Mouse (Mus musculus) right cerebral cortex, adult 18-20 months (tissue): ENCODE measurements around the gene Tceanc2.

ENCODE experiments used
- DNase-seq: peaks from one replicate; pipeline ENCODE4 v3.0.0; 2022; ENCODE audit warnings: mixed read lengths

The Tceanc2 gene

GRCm38 (mm10) chr4:107178830-107179490, at the start of gene Tceanc2:
Tceanc2 (minus strand) TSS chr4:107179116.
- peak; percentile 55 for DNase-seq

- no peak for DNase-seq
These were observed 47.4 kb upstream of the Tceanc2 start for GRCm38 (mm10) chr4:107226313-107226712.

DNA sequence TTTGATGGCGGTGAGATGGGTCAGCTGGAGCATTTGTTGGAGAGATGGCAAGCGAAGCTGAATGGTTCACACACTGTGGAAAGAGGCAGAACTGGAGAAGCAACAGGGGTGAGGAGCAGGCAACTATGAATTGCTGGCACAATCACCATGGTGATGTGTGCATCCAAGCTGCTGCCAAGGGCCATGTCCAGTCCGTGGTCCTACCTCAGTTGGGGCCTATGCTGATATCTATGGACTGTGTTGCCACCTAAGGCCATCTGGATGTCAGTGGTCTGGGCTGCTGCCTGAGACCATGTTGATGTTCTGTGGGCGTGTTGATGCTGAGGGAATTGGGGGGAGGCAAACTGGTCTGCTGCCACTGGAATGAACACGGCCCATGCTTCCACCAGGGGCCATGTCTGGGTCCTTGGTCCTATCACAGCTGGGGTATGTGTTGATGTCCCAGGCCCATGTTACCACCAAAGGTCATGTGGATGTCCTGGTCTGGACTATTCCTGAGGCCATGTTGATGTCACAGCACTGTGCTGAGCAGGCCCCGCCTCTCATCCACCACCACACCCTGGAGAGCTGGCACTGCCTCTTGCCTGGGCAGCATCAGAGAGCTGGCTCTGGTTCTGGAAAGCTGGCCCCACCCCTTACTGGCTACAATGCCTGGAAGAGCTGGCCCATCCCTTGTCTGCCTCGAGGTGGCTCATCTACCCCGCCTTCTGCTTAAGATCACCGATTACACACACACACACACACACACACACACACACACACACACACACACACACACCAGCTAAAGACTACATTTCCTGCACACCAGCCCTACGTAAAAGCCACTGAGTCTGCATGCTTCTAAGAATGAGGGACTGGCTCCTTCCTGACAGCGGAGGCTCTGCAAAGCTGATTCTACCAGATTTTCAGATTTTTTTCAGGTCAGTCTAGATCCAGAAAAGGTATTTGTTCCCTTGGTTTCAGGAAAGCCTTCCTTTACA, 44.6 kb upstream of the Tceanc2 start:
- no peak for DNase-seq

DNA sequence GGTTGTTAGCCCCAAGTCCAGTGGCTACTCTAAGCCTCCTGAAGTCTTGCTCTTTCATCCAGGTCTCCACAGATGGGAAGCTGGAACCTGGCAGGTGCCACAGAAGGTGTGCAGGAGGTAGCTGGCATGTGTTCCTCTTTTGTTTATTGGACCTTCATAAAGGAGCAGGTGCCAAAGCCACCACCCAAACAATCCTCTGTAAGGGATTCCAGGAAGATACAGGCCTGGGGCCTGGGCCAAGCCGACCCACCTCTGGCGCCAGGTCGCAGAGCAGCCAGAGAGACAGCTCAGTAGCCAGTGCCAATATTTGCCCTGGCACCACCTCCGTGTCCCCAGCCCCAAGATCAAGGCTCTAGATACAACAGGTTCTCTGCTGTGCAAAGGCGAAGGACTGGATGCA, 42.6 kb upstream of the Tceanc2 start:
- no peak for DNase-seq

- no peak for DNase-seq
These were observed 38.7 kb upstream of the Tceanc2 start for GRCm38 (mm10) chr4:107217574-107217973.

DNA sequence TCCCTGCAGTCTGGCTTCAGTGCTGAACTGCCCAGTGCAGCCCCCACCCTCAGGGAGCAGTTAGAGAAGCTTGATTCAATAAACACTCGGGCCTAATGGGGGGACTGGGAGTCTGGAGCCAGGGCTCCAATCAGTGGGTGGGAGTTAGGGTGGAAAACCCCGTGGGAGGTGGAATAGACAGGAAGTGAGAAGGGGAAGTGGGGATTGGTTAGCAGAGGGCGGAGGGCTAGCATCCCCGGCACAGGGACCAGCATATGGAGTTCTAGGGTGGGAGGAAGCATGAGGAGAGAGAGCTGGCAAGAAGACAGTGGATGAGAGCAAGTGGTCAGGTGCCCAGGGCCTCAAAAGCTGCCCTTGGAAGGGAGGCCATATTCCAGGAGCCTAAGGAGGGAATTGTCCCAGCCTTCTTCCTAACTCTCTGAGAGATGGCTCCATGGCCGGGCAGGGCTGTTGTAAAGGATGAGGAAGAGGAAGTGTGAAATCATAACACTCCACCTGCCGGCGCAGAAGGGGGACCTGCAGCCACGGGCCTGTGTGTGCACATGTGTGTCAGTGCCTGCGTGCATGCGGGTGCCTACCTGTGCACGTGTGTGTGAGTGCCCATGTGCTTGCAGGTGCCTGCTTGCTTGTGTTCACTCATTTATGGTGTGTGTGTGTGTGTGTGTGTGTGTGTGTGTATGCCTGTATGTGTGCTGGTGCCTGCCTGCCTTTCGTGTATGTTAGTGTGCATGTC, 34.5 kb upstream of the Tceanc2 start:
- DNase-seq, result no peak

DNA sequence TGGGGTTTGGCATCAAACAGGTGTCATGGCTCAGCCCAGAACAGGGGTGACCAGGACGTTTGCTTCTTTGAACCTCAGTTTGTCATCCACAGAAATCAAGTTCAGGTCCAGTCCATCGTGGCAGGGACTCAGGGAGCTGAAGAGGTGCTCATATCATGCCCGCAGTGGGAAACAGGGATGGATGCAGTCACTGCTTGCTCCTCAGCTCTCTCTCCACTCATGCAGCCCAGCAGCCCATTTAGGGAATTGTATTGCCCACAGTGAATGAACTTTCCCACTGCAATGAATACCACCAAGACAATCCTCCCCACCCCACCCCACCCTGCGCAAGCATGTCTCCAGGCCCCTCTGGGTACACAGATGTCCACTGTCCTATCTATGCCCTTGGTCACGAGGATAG, 33.0 kb upstream of the Tceanc2 start:
- DNase-seq, result no peak

DNA sequence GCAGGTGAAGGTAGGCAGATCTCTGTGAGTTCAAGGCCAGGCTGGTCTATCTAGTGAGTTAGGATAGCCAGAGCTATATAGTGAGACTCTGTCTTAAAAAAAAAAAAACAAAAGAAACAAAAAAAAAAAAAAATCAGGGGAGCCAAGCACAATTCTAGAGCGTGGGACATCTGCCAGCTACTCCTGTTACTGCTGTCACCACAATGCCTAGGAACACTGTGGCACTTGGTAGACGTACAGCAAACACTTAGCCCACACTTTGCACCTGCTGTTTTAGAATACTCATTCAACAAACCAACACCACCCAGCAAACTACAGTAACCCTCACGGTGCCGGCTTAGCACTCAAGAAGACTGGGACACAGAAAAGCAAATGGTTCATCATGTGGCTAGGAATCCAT, 32.5 kb upstream of the Tceanc2 start:
- peak; percentile 26 for DNase-seq

DNA sequence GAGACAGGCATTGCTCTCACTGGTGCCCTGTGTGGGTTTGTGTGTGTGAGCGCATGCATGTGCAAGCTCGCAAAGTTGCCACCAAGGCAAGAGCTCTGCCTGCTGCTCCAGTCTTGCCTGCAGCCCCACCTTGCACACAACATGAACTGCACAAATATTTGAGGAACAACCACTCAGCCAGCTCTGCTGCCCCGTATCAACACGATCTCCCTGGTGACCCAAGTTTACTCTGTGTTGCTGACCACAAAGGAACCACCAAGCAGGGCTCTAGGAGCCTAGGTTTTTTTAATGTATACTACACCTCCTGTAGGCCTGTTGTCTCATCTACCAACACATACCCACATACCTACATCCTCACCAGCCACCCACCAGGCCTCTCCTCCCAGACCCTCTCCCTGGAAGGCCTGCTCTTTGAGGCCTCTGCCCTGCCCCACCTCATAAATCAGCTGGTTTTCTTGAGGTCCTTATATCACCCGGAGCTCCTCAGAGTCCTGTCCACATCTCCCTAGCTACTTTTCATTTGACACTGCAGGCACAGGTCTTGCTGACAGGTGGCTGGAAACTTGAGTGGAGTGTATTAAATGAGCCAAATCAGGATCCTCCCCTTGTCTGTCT, 31.7 kb upstream of the Tceanc2 start:
- no peak for DNase-seq

DNA sequence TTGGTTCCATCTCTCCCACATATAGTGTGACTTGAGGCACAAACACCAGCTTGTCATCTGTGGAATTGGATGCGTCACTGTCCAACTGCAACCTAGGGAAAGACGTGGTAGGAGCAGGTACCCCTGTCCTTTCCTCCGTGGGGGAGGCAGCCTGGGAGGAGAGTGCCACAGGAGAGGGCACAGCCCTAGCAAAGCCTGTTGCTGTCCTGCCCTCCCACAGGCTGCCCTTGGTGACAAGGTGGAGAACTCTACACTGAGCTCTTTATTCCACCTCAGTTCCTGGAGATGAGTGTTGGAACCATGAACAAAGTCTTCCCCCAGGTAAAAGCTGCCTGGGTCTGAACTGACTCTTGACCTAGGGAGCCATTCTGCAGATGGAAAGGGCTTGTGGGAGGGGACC, 30.0 kb upstream of the Tceanc2 start, which contains the start of gene Ldlrad1:
Ldlrad1 (plus strand) TSS at position 301 of the 400 bp plus-strand sequence.
- DNase-seq, result no peak

GRCm38 (mm10) chr4:107207016-107207415, 28.1 kb upstream of the Tceanc2 start:
- no peak for DNase-seq

DNA sequence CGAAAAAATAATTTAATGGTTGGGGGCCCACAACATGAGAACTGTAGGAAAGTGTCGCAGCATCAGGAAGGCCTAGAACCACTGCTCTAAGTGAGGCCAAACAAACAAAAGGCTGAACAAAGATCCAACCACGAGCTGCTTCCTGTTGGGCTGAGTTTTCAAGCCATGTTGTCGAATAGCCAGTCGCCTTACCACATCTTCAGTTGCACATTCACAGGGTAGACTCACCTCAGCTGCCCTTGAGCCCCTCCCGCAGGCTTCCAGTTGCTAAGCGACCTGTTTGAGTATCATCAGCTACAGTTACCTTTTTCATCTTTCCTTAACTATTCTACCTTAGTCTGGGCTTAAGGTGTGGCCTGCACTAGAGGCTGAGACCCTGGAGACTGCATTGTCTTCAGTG, 24.1 kb upstream of the Tceanc2 start:
- no peak for DNase-seq

- DNase-seq, result no peak
These were observed 22.9 kb upstream of the Tceanc2 start for GRCm38 (mm10) chr4:107201779-107202178.

DNA sequence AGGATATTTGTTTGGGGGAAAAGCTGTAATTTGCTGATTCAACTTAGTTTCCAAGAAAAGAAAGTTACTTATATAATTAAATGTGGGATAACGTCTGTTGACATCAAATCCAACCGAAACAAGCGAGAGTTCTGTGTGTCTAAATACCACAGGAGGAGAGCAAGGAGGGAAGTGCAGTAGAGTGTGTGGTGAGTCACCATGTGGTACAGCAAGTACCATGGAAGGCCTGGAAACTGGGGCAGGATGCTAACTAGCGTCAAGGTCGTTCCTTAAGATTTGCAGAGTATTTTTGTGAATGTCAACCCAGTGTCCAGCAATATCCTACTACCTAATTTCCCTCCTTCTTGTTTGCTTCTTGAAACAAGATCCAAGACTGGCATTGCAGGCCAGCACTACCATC, 19.2 kb upstream of the Tceanc2 start:
- peak; percentile 18 for DNase-seq

DNA sequence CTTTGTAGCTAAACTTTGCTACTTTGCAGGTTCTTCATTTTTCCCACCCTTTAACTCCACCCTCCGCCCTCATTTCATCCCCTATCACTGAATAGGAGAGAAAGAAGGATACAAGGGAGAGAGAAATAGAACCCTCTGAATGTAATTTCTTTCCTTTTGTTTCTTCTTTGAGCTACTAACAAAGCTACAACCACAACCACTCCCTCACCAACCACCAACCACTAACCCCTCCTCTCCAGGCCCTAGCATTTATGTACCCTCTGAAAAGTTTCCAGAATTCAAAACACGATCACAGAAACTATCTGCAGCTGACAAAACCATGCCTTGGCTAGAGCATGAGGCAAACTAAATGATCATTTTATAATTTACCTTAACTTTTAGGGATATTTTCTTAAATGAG, 17.5 kb upstream of the Tceanc2 start:
- no peak for DNase-seq

- no peak for DNase-seq
These were observed 14.9 kb upstream of the Tceanc2 start for GRCm38 (mm10) chr4:107193841-107194240.

DNA sequence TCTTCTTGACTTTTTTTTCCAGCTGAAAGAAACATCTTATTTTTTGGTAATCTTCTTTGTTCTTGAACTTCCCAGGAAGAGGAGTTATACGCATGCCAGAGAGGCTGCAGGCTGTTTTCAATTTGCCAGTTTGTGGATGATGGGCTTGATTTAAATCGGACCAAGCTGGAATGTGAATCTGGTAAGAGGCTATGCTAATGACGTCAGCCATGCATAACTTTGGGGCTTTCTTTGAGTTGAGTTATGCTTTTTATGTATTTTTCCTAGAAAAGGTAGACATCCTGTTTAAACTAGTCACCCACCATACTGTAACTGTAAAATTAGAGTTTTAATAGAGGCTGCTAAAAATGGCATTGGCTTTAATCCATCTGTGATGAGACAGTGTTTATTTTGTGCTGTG, 6.8 kb upstream of the Tceanc2 start:
- DNase-seq, result no peak

DNA sequence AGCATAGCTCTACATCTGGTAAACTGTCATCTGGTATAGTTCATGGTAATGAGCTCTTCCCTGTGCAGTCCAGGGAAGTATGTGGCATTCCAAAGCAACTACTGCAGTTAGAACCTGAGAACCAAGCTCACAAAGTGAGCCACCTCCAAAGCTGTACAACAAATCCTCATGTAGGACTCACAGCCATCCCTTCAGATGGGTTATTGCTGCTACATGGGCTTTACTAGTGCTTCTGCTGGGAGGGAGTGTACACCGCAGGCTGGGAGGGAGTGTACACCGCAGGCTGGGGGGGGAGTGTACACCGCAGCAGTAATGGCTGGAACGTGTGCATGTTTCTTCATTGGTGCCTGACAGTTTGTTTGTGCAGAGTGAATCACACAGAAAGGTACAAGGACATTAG, 4.3 kb upstream of the Tceanc2 start:
- DNase-seq, result no peak

DNA sequence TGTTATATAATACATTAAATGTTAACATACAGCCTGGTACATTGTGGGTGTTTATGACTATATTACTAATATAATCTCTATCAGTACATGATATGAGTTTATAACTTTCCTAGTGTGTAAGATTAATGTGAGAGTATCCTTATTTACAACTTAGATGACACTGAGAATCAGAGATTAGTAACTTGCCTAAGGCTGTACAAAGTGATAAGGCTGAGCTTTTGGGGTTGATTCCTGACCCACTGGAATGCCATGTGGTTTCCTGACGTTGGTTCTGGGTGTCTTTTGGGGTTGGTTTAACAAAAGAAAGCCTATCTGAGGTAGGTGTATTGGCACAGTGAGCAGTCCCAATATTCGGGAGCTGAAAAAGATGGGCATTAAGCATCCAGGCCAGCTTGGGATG, 3.9 kb upstream of the Tceanc2 start:
- DNase-seq, result no peak

DNA sequence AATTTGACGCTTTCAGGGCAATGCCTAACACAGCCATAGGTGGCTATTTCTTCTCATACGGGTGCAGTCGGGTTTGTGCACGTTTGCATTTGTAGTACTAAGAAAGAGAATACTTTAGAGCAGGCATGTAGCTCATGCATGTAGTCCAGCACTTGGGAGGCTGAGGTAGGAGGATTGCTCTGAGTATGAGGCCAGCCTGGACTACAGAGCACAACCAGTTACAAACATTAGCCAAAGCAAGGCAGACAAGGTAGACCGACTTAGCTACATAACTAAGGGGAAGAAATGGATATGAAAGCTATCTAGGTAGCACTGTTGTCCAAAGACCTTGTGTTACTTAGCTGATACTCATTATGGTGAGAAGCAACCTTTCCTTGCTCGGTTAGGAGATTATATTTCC, 3.0 kb upstream of the Tceanc2 start:
- no peak for DNase-seq

DNA sequence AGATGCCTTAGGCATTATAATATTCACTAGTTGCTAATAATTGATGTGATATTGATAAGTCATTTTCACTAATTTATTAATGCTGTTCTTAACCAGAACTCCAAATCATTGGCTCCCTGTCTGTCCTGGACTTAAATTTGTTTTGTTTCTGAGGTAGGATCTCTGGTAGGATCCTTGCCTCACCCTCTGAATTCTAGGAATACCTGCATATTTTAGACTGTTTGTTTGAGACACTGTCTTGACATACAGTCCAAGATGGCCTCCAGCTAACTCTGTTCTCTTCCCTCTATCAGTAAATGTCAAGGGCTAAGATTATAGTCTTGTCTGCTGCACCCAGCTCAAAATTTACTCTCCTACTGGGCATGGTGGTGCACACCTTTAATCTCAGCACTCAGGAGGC, 1.8 kb upstream of the Tceanc2 start:
- DNase-seq, result no peak

GRCm38 (mm10) chr4:107179561-107179960, 645 bp upstream of the Tceanc2 start:
- DNase-seq, result no peak
